Mouse (Mus musculus) adrenal gland, postnatal 36 days (tissue): Measurements from ENCODE around the gene Lhx4. TPM values are rescaled to one million over a fixed set of nuclear protein-coding genes. Genes with fewer than 3 reads are reported as not detected.

Source experiments
- DNase-seq, 2 experiments: peaks; one replicate each; pipeline ENCODE4 v3.0.0; 2021; ENCODE audit warnings: mixed read lengths in 1 of 2
- total RNA-seq, 2 experiments: library from RNA; stranded (reverse); gene quantifications; 2 replicates each; pipeline ENCODE4 v1.2.3; 2021

Lhx4 gene
- total RNA-seq, 2 experiments from 2014 or later: not detected

DNA sequence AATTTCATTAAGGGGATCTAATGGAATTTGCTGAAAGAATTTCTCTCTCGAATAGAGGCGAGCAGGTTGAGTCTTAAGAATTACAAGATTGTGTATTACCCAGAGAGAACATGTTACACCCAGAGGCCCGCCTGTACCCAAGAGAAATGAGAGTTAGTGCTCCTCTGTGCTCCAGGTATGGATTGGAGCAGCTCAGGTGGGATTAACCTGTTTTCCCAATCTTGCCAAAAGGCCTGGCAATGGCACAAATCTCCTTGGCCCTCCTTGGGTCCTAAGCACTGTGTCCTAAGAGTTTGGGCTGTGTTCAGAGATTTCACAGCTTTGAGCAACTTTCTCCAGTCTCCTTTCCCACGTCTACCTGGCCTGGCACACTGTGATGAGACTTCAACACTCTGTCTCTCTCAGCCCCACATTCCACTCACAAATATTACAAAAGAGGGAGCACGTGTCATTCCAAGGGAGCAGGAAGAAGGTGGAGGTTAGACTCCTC, 48.2 kb downstream of the Lhx4 start:
- no peak for DNase-seq

DNA sequence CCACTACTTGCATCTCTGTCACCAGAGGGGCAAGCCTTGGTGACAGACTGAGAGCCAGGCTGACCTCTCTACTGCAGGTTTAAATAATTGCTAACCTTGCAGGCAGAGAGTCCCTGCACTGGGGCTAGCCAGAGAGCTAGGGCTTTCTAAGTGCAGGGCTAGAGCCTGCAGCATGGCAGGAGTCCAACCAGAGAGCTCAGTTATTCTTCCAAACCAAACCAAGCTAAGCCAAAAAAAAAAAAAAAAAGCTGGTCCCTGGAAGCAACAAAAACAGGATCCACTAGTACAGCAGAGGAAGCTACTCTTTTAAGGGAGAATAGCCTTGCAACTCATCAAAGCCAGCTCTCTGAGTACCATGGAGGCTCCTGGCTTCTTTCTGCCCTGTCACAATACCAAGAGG, 50.6 kb downstream of the Lhx4 start:
- DNase-seq: peak in 1 of 2 experiments; percentile 13

DNA sequence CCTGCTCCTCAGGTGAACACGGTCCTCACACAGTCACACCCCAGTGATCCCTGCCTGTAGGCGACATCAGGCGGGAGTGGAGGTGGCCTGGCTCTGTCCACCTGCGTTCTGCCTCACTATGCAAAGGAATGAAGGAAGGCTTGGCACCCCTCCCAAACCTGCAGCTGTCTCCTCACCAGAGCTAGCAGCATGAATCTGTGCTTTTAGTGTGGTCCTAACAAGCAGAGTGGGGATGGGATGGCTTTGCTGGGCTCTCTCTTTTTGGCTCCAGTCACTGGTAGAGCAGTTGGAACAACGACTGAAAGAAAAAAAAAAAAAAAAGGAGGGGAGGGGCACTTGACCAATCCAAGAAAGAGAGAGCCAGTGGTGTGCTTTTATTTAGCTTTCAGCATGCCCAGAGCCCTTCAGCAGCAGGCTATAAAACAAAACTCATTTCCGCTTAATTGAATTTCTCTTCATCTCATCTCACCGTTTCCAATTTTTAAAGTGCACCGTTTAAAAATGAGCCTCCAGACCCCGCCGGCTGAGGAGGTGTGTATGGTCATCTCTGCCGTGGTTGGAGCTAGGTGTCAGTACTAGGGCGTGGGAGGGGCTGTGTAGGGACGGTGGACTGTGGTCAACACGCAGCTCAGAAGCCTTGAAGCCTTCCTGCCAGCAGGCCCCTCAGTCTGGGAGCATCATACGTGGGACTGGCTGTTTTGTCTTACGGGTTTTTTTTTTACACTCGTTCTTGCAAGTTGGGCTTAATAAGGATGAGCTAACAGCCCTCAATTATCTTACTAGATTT, 52.9 kb downstream of the Lhx4 start:
- no peak for DNase-seq

DNA sequence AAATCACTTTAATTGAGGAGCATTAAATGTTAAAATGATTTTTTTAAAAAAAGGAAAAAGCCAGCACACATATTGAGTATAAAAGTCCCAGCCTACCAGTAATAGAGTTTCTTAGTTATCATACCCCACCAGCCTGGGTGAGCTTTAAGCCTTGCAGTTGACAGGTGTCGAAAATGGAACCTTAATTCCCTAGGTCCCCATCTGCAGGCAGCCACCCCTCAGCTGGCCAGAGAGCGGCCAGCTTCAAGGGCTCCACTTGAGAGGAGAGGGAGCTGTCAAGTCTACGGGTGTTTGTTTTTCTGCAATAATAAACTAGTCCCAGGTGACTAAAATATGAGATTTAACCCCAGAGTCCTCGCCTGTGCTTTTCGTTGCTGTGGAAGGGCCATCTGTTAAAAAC, 58.0 kb downstream of the Lhx4 start:
- no peak for DNase-seq

DNA sequence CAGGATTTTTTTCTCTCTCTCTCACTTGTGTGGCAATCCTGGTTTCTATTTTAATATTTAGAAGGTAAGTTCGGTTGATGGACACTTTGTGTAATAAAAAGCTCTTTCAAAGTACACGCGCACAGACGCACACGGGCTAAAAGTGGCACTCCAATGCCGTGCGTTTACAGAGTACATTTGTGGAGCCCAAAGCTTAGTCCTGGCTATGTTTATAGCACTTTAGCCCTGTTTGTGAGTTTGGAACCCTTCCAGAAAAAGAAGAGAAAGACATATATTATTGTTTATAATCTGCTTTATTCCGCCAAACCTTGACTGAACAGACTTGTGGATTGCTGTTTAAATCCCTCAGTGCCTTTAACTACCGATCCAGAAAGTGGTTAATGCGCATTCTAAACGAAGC, 58.5 kb downstream of the Lhx4 start:
- DNase-seq: no peak

DNA sequence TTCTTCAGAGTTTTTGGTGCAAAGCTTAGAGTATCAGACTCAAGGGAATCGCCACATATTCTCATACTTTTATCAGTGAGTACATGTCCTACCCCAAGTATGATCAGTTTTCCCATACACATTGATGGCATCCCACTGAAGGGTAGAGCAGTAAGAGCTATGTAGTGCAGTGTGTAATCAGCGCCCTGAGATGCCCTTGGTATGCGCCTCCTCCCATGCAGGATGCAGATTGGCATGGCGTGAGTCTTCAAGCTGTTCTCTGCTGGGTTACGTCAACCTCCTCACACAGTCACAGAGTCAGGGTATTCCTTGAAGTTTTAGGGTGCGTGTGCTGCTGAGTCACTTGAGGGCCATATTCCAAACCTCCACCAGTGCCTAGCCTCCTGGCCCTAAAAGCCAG, 59.3 kb downstream of the Lhx4 start:
- DNase-seq: no peak

DNA sequence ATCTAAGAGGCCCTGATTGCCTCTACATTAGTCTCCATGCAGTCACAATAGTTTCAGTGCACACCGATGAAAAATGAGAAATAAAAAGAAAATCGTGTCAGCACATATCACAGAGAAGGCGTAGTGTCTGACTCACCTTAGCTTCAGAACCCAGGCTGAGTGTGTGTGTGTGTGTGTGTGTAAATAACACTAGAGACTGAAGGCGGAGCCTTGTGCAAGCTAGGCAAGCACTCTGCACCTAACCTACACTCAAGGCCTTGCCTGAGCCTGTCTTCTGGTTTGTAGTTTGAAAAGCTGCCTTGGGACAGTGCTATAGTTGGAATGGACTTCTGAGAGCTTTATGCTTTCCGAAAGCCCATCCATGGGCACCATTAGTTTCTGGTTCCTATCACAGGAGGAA, 61.9 kb downstream of the Lhx4 start:
- no peak for DNase-seq

DNA sequence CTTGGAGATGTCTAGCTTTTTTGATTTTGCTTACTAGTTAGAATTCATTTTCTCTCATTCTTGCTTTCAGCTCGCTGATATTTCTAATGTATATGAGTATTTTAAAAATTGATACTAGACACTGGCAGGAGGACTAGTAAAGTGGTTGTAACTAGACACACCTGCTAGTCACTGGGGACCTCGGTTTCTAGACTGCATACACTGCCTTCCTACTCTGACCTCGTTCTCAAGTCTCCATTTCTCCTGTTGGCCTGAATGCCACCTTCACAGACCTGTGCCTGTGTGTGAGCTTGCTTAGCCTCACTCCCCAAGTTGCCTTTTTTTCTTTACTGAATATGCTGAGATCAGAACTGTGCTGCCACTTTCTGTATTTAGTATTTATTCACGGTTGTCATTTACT, 62.3 kb downstream of the Lhx4 start:
- DNase-seq: no peak

DNA sequence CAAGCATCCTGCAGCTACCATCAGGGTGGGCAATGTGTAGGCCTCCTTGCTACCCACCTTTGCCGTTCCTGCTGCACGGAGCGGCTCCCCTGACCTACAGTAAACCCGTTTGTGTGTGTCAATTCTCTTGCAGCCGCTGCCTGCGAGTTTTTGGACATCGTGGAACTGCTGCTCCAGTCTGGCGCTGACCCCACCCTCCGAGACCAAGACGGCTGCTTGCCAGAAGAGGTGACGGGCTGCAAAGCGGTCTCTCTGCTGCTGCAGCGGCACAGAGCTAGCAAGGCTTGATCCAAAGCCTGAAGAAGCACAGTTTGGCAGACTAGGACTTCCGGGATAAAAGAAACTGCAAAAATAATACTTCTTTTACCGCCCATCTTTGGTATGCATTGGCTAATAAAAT, 64.7 kb downstream of the Lhx4 start:
- DNase-seq: no peak

DNA sequence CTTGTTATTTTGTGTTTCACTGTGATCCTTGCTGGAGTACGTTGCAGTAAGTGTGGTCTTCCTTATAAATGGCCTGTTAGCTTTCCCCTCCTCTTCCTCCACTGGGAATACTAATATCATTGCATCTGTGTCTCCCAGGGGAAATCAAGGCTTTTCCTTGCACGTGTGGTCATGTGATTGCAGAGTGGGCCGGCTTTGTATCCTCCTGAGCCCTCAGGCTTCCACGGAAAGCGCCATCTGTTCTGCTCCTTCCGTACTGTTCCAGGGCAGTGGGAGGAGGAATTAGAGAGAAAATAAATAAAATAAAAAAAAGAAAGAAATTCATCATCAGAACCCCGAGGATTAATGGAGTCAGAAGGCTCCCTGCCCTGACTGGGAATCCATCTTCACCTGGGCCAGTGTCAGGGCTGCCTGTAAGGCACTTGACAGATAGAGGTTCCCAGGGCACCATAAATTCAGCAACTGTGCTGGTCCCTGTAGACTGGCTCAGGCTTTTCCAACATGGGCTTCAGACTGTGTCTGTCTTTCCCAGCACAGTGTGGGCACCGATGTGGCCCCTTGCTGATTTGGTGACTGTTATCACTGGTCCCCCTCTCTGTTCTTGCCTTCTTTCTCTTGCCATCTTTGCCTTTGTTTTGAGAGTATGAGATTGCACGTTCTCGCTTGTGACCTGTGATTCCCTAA, 70.2 kb downstream of the Lhx4 start:
- no peak for DNase-seq

DNA sequence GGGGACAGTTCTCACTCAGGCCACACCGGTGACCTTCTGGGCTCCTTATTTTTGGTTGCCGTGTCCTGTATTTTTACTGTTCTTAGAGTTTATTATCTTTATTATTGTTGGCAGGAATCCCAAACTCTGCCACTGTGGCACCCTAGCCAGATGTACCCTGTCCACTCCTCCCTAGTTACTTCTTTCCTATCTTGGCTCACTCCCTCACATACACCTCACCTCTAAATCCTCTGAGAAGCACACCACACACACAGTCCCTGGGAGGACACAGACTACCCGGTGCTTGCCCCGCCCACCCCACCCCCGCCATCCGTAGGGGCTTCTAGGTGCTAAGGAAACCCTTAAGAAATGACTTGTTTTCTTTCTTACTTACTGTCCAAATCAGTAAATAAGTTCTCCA, 75.9 kb downstream of the Lhx4 start:
- no peak for DNase-seq

DNA sequence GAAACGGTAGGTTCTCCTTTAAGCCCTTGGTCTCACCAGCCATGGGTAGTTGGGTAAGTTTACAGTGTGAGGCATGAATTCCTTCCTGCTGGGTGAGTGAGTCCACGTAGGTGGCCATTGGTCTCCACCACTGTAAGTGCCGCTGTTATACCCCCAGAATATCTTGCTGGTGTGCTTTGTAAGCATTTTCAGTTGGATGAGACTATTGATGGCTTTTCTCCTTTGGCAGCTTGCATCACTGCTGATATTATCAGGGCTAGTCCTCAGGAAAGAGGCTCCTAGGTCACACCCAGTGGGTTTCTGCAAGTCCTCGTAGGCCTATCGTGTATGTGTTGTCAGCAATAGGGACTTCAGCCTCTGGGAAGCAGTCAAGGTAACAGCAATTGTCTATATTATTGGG, 87.5 kb downstream of the Lhx4 start:
- DNase-seq: no peak

DNA sequence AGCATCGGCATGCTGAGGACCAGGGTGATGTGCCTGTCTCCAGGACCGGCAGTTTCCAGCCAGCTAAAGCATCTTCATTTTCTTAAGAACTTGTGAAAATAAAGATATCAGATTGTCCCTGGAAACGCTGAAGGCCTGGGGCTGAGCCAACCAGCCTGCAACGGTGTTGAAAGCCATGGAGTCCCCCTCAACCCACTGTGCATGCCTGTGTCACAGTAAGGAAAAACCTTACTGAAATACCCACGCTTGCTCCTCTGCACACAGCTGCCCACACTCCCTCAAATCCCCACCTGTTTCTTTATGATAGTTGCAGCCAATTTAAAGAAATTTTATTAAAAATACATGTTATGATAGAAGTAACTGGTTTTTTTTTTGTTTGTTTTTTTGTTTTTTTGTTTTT, 95.2 kb downstream of the Lhx4 start:
- no peak for DNase-seq

DNA sequence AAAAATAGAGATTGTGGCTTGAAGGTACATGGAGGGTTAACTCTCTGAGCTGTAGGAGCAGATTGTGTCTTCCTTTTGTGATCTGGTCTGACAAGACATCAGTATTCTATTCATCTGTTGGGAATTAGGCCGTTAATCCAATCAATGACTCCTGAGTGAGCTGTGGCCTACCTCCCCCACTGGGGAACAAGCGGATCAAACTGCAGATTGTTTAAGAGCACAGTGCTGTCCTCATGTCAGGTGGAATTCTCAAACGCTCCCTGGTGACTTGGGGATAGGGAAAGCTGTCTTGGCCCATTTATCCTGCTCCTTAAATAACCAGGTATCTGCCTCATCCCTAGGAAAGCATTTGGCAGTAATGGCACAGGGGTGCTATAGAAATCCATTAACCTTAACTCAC, 96.5 kb downstream of the Lhx4 start:
- DNase-seq: no peak

DNA sequence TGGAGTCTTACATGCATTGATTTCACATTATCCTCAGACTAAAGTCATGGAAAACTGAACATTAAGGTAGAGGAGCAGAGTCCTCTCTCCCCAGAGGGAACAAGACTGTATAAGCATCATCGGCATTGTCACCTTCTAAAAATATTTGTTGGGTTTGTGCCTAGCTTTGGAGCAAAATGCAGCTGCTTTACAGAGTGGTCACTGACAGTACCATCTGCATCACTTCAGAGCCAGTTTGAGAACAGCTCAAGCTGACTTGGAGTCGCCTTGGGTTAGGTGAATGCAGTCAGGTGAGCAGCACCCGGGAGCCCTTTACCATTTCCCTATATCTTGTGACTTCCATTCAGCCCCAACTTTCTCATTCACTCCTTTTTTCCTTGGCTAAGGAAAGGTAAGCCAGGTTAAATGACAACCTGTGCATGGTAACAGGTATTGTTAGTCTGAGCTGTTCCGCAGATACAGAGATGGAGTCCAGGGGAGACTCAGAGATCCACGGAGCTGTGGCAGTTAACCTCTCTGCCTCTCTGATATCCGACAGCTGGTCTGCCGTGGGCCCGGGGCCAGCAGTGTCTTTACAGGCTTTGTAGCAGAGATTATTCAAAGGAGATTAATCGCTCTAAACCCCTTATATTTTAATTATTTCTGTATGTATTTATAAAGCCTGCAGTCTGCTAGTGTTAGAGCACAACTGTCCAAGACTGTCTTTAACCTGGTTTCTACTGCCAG, 101.2 kb downstream of the Lhx4 start:
- no peak for DNase-seq

Other genes starting within 250 kb of the Lhx4 start
- gene Acbd6, start 193.6 kb downstream of the Lhx4 start, total RNA-seq: 10 to 100 TPM; 67.2 to 75.2 TPM
- gene Qsox1, start 61.2 kb upstream of the Lhx4 start, total RNA-seq: 10 to 100 TPM; 55.1 to 60.9 TPM
- gene Cep350, start 221.6 kb upstream of the Lhx4 start, total RNA-seq: 10 to 100 TPM; 32.3 to 36.0 TPM